Mouse (Mus musculus) testis, adult 2 months (tissue): ENCODE data around the gene Ppp1r10.

ENCODE experiments used
- CTCF ChIP-seq: fragments of 200-500 bp; IDR thresholded peaks from 2 replicates; pipeline ENCODE4 v1.5.1; 2012; ENCODE audit warnings: low read depth, mild to moderate bottlenecking, inconsistent platforms, low read length, moderate library complexity; ENCODE audit not compliant: control insufficient read depth, insufficient read depth, insufficient replicate concordance
- POLR2A ChIP-seq: fragments of 200-500 bp; IDR thresholded peaks from 2 replicates; pipeline ENCODE4 v1.6.1; 2012; ENCODE audit warnings: low read depth, mild to moderate bottlenecking, inconsistent platforms, low read length, moderate library complexity; ENCODE audit not compliant: control insufficient read depth

DNA sequence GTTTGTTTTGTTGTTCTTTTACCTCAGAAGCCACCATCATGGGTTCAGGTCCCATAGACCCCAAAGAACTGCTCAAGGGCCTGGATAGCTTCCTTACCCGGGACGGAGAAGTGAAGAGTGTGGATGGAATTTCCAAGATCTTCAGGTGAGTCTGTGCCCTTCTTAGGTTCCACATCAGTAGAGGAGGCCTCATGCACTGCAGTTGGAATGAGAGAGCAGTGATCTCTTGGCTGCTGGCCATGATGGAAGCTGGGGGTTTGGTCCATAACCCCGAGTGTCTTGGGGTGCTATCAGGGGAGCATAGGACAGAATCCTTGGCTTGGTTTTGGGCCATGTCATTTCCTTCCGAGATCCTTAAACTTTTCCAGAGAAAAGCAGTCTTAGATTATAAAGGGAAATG, 7.0 kb downstream of the Ppp1r10 start:
- no peak for TF ChIP-seq CTCF
- TF ChIP-seq POLR2A = 0 out of 2 replicates have a peak, but pooled peaks have one; percentile 12
